Mouse (Mus musculus) liver, embryonic 14.5 days (tissue): ENCODE measurements around the gene Clec2i. TPM values are rescaled to one million over a fixed set of nuclear protein-coding genes. Genes with fewer than 3 reads are reported as not detected.
A peak's percentile ranks its signal among the peaks of the same experiment; 100 is the strongest.
"Not testable (repeated sequence)": the region's sequence is repeated elsewhere in the genome, so short reads cannot be mapped to it uniquely, and the experiment has no call there.

Experiments used
- ATAC-seq: fragments of 200-750 bp; cut with Nextera tagmentation; 2 replicates; pipeline ENCODE4 v1.8.0; 2017; ENCODE audit warnings: moderate number of reproducible peaks, mild to moderate bottlenecking, moderate library complexity; ENCODE audit not compliant: insufficient read depth
- DNase-seq, 3 experiments: peaks; one replicate each; pipeline ENCODE4 v3.0.0-alpha.2; 2012 to 2013; ENCODE audit warnings: low read depth in 3 of 3, low spot score in 3 of 3
- H3K27ac ChIP-seq: fragments of 300-500 bp; sonication (generic); 2 replicates; pipeline ENCODE4 v1.5.1; 2014; ENCODE audit warnings: moderate library complexity, mild to moderate bottlenecking, control low read depth, inconsistent platforms
- H3K27me3 ChIP-seq: fragments of 300-500 bp; sonication (generic); 2 replicates; pipeline ENCODE4 v1.6.1; 2014; ENCODE audit warnings: mild to moderate bottlenecking, low read length, moderate library complexity; ENCODE audit not compliant: control insufficient read depth, insufficient read depth
- H3K36me3 ChIP-seq: fragments of 300-500 bp; sonication (generic); replicated peaks from 2 replicates; pipeline ENCODE4 v1.6.1; 2014; ENCODE audit warnings: low read depth; ENCODE audit not compliant: control insufficient read depth, insufficient read depth
- H3K4me1 ChIP-seq, 2 experiments: fragments of 200-500 bp in 1 of 2; fragments of 300-500 bp in 1 of 2; sonication (generic) in 1 of 2; replicated peaks; 2 replicates each; pipeline ENCODE4 v1.6.1; 2012 to 2014; ENCODE audit warnings: antibody characterized with exemption in 1 of 2, inconsistent platforms in 1 of 2, low read length in 1 of 2; ENCODE audit not compliant: control insufficient read depth in 2 of 2, insufficient read depth in 2 of 2
- H3K4me2 ChIP-seq: fragments of 300-500 bp; sonication (generic); 2 replicates; pipeline ENCODE4 v1.6.1; 2014; ENCODE audit warnings: low read depth, mild to moderate bottlenecking, control low read depth, moderate library complexity
- H3K4me3 ChIP-seq, 2 experiments: fragments of 200-500 bp in 1 of 2; fragments of 300-500 bp in 1 of 2; sonication (generic) in 1 of 2; 2 replicates each; pipeline ENCODE4 v1.5.1; 2012 to 2014; ENCODE audit warnings: low read depth in 2 of 2, low read length in 2 of 2, mild to moderate bottlenecking in 2 of 2, control low read depth in 1 of 2, inconsistent platforms in 1 of 2, moderate library complexity in 1 of 2; ENCODE audit not compliant: insufficient read depth in 1 of 2
- H3K9ac ChIP-seq: fragments of 300-500 bp; sonication (generic); replicated peaks from 2 replicates; pipeline ENCODE4 v1.6.1; 2014; ENCODE audit warnings: mild to moderate bottlenecking, control low read depth, moderate library complexity
- H3K9me3 ChIP-seq: fragments of 300-500 bp; sonication (generic); 2 replicates; pipeline ENCODE4 v1.6.1; 2016; ENCODE audit warnings: low read length, mixed read lengths; ENCODE audit not compliant: control insufficient read depth
- CTCF ChIP-seq: IDR thresholded peaks from 2 replicates; pipeline ENCODE4 v1.5.1; 2016; ENCODE audit warnings: antibody characterized with exemption, low read depth, control low read depth
- EP300 ChIP-seq: IDR thresholded peaks from 2 replicates; pipeline ENCODE4 v1.6.1; 2016; ENCODE audit warnings: antibody characterized with exemption, low read depth
- WGBS: fragments of 180-500 bp; shearing (Covaris S2); extraction: QIAGEN DNeasy Blood & Tissue Kit; methylation state at CpG from one replicate; pipeline ENCODE4 v1.1.7; 2014; ENCODE audit not compliant: insufficient replicate concordance; 5-methylcytosine and 5-hydroxymethylcytosine counted together
- polyA plus RNA-seq, 2 experiments: library from polyadenylated mRNA; depleted of rRNA in 1 of 2; stranded (reverse) in 1 of 2; unstranded in 1 of 2; fragments of >200 nt; fragmentation: Nextera tagmentation in 1 of 2; extraction: Ambion mirVana in 1 of 2; gene quantifications; 2 replicates each; pipeline versions ENCODE4 v1.2.1 to v1.2.3; 2012 to 2014

Gene Clec2i
- polyA plus RNA-seq (2012; rRNA removed) = 0.09 and 0.10 TPM in 2 replicates
- 0.08 TPM in 1 of 2 replicates, not detected in the other for polyA plus RNA-seq (2014; fragmentation: Nextera tagmentation; extraction: Ambion mirVana)

DNA sequence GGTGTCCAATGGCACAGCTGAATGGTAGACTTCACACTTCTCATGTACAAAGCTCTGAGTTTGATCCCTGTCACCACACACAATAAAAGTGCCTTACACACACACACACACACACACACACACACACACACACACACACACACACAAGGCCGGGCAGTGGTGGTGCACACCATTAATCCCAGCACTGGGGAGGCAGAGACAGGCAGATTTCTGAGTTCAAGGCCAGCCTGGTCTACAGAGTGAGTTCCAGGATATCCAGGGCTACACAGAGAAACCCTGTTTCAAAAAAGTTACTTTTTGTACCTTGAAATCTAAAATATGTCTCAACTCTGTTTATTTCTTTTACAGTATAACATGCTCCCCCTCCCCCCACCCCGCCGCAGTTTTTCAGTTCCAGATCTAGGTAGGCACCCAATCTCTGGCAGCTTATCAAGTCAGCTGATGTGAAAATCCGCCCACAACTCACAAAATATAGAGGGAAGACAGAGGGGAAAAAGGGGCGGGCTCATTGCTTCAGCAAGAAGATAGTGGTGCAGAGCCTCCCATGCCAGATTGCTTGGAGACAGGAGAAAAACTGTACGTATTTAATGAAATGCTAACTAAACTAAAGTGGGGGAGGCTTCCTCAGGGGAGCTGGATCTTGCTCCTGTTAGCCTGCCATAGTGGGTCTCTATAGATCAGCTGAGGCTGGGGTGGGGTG, at the start of gene Clec2i:
Gene Clec2i, plus strand, starts transcription at position 498 of the 700 bp plus-strand sequence.
- not testable (repeated sequence) for H3K9ac ChIP-seq, H3K36me3 ChIP-seq, ATAC-seq, DNase-seq, H3K4me1 ChIP-seq, H3K27me3 ChIP-seq, H3K27ac ChIP-seq, H3K9me3 ChIP-seq
- 51% methylated on average over 6 of the region's 6 CpGs for WGBS
- Histone ChIP-seq H3K4me3 (peak within 1 kb of the TSS; percentile 14 to 17; a peak in 2 of 4 replicates), H3K4me2 (peak within 1 kb of the TSS; percentile 22; the same call in 1 of the 2 replicates)

DNA sequence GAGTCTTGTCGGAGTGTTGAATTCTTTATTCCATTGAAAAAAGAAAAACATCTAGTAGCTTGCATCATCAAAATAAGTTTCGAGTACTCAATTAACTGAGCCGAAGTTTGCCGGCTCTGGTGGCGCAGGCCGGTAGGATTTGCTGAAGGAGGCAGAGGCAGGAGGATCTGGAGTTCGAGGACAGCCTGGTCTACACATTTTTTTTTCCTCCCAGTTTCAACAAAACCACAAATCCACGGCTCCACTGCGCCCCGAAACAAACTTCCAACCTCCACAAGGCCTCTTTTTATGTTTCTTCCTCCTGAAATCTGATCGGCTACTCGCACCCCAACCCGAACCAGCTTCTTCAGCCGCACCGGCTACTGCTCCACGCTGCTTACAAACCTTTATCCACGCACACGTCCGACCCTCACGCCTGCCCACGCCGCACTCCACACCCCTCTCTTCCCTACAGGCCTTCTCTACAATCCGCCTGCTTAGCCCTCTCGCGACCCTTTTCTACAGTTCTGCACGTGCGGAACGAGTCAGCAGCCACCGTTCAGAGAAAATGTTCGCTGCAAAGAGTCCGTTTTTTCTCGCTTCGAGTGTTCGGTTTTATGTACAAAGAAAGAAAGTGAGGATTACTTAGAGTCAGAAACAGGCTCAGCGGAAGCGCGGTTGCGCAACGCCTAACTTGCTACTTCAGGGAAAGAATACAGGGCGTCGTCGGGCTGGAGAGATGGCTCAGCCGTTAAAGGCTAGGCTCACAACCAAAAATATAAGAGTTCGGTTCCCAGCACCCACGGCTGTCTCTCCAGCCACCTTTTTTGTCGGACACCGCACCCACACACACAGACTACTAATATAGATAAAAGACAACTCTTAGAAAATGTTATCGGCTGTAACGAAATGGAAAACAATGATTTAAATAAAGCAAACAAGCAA, 48.8 kb upstream of the Clec2i start:
- no peak for TF ChIP-seq EP300
- TF ChIP-seq CTCF = no peak
- Histone ChIP-seq H3K4me2 (peak overlapping the region; percentile 88), H3K4me3 (peak overlapping the region; percentile 64 to 69), H3K27ac (peak overlapping the region; percentile 52), H3K9ac (peak overlapping the region; percentile 61), H3K36me3 (no peaks in the 10 kb centered on the region), H3K27me3 (no peaks in the 10 kb centered on the region), H3K9me3 (no peaks in the 10 kb centered on the region), H3K4me1 (peaks cover 8 to 24% of the 10 kb centered on the region in 2 experiments)
- peak; percentile 66 to 72 (median 68) for DNase-seq
- WGBS = under 1% methylated on average over 49 of the region's 49 CpGs
- ATAC-seq = peak; percentile 75

DNA sequence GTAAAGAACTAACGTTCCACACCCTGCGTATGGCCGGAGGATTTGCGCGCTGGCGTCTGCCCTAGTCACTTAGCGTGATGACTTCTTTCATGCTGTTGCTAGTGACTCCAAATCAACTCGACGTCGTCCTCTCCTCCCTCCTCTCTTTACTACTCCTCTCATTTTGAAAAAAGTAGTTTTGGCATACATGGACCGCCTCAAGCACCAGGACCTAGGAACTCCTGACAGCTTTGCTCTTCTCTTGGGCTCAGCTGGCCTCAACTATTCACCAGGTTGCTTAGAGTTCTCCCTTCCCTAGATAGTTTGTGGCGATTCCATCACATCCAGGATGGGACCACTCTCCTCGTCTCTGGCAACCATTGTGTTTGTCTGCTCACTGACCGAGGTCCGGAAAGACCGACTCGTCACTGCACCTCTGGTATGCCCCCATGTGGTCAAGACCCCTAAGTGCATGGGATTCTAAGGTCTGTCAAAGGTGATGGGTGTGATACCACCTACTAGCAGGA, 48.1 kb upstream of the Clec2i start:
- under 1% methylated on average over 17 of the region's 17 CpGs for WGBS
- H3K9ac ChIP-seq = peak overlapping the region; percentile 61
- H3K36me3 ChIP-seq = no peaks in the 10 kb centered on the region
- peak overlapping the region; percentile 88 for H3K4me2 ChIP-seq
- ATAC-seq (peak; percentile 42), DNase-seq (peak; percentile 70 to 81 (median 76))
- TF ChIP-seq EP300 = no peak
- peak; percentile 93 for TF ChIP-seq CTCF
- H3K9me3 ChIP-seq = no peaks in the 10 kb centered on the region
- H3K4me3 ChIP-seq = peak overlapping the region; percentile 64 to 66
- no peaks in the 10 kb centered on the region for H3K27me3 ChIP-seq
- peaks cover 11 to 27% of the 10 kb centered on the region in 2 experiments for H3K4me1 ChIP-seq
- H3K27ac ChIP-seq = peak overlapping the region; percentile 32

DNA sequence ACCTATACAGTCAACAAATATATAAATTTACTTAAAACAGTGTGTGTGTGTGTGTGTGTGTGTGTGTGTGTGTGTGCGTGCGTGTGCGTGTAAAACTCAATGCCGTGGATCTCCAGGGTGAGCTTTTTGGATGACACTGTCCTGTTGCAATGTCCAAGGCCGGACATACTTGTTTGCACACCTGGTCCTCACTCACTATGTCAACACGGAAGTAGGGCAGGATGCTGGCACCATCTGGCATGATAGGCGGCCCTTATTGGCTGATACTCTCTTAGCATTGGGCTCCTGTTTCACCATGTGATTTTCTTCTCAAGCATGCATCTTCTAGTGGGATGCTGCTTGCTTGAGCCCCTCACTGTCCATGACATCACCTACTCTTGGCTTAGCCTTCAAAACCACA, 47.5 kb upstream of the Clec2i start:
- Histone ChIP-seq H3K4me3 (peak overlapping the region in 1 of 2 experiments; percentile 64; a peak in 1 of 4 replicates), H3K9ac (no peak overlapping the region), H3K27ac (no peak overlapping the region), H3K27me3 (no peaks in the 10 kb centered on the region), H3K4me1 (peaks cover 11 to 30% of the 10 kb centered on the region in 2 experiments), H3K36me3 (no peaks in the 10 kb centered on the region), H3K4me2 (peak overlapping the region; percentile 88), H3K9me3 (no peaks in the 10 kb centered on the region)
- TF ChIP-seq EP300 = no peak
- no peak for TF ChIP-seq CTCF
- ATAC-seq (no peak), DNase-seq (no peak)
- 48% methylated on average over 7 of the region's 7 CpGs for WGBS

DNA sequence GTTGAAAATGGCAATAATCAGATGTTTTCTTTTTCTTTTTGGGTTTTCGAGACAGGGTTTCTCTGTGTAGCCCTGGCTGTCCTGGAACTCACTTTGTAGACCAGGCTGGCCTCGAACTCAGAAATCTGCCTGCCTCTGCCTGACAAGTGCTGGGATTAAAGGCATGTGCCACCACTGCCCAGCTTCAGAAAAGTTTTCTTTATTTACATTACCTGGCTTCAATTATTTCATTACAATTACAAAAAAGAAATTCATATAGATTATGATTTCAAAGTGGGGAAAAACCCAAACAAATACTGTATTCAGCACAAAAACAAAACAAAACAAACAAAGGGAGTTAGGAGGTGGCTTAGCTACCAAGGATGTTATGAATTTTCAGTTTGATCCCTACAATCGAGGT, 46.7 kb upstream of the Clec2i start:
- not testable (repeated sequence) for H3K4me2 ChIP-seq, H3K27ac ChIP-seq, H3K9ac ChIP-seq, H3K27me3 ChIP-seq, H3K9me3 ChIP-seq, H3K36me3 ChIP-seq, ATAC-seq, DNase-seq, H3K4me3 ChIP-seq
- peaks cover 9 to 32% of the 10 kb centered on the region in 2 experiments for H3K4me1 ChIP-seq
- WGBS = 45% methylated on average over 3 of the region's 3 CpGs
